Mouse (Mus musculus) limb, embryonic 13.5 days (tissue): ENCODE measurements around the gene Ide. TPM values are rescaled to one million over a fixed set of nuclear protein-coding genes. Genes with fewer than 3 reads are reported as not detected.
A peak's percentile ranks its signal among the peaks of the same experiment; 100 is the strongest.
"Not testable (repeated sequence)": the region's sequence is repeated elsewhere in the genome, so short reads cannot be mapped to it uniquely, and the experiment has no call there.

Experiments
- ATAC-seq: fragments of 200-750 bp; cut with Nextera tagmentation; 2 replicates; pipeline ENCODE4 v1.8.0; 2017; ENCODE audit warnings: low read depth, moderate number of reproducible peaks, moderate TSS enrichment; ENCODE audit not compliant: low FRiP score
- H3K27ac ChIP-seq: fragments of 300-500 bp; sonication (generic); 2 replicates; pipeline ENCODE4 v1.5.1; 2015; ENCODE audit warnings: inconsistent platforms, mild to moderate bottlenecking, moderate library complexity
- H3K27me3 ChIP-seq: fragments of 300-500 bp; sonication (generic); 2 replicates; pipeline ENCODE4 v1.6.1; 2015; ENCODE audit warnings: mild to moderate bottlenecking, inconsistent platforms
- H3K36me3 ChIP-seq: fragments of 300-500 bp; sonication (generic); 2 replicates; pipeline ENCODE4 v1.6.1; 2015; ENCODE audit warnings: inconsistent platforms, mild to moderate bottlenecking, moderate library complexity
- H3K4me1 ChIP-seq: fragments of 300-500 bp; sonication (generic); 2 replicates; pipeline ENCODE4 v1.6.1; 2015; ENCODE audit warnings: inconsistent platforms
- H3K4me2 ChIP-seq: fragments of 300-500 bp; sonication (generic); replicated peaks from 2 replicates; pipeline ENCODE4 v1.6.1; 2015; ENCODE audit warnings: inconsistent platforms, mild to moderate bottlenecking, moderate library complexity
- H3K4me3 ChIP-seq: fragments of 300-500 bp; sonication (generic); 2 replicates; pipeline ENCODE4 v1.5.1; 2015; ENCODE audit warnings: moderate library complexity, mild to moderate bottlenecking, inconsistent platforms
- H3K9ac ChIP-seq: fragments of 300-500 bp; sonication (generic); 2 replicates; pipeline ENCODE4 v1.6.1; 2015; ENCODE audit warnings: mild to moderate bottlenecking, inconsistent platforms
- H3K9me3 ChIP-seq: fragments of 300-500 bp; sonication (generic); 2 replicates; pipeline ENCODE4 v1.6.1; 2016; ENCODE audit warnings: inconsistent platforms
- WGBS: fragments of 180-500 bp; shearing (Covaris S2); methylation state at CpG from one replicate; pipeline ENCODE4 v1.1.7; 2015; 5-methylcytosine and 5-hydroxymethylcytosine counted together
- polyA plus RNA-seq: library from polyadenylated mRNA; unstranded; fragments of >200 nt; fragmentation: Nextera tagmentation; extraction: Ambion mirVana; gene quantifications from 2 replicates; pipeline ENCODE4 v1.2.1, GENCODE M21; 2015

Ide gene
- polyA plus RNA-seq, 1 experiment from 2014 or later, result 36.5 TPM

GRCm38 (mm10) chr19:37233561-37234539 lies 103.8 kb downstream of the Ide start:
- no peak; the same call in 1 of the 2 replicates for ATAC-seq
- peaks cover 54% of the 10 kb centered on the region for H3K27me3 ChIP-seq
- peak overlapping the region; percentile 39 for H3K4me3 ChIP-seq
- 0 out of 2 replicates have a peak overlapping the region, but pooled peaks have one; percentile 39 for H3K9ac ChIP-seq
- H3K4me2 ChIP-seq, result peak overlapping the region; percentile 73
- H3K4me1 ChIP-seq, result peaks cover 12% of the 10 kb centered on the region
- no peaks in the 10 kb centered on the region for H3K9me3 ChIP-seq
- H3K27ac ChIP-seq, result no peak overlapping the region
- H3K36me3 ChIP-seq, result no peaks in the 10 kb centered on the region
- 4% methylated on average over 63 of the region's 63 CpGs for WGBS

GRCm38 (mm10) chr19:37232598-37232997 lies 105.1 kb downstream of the Ide start:
- not testable (repeated sequence) for H3K4me2 ChIP-seq, H3K27ac ChIP-seq, H3K4me1 ChIP-seq, ATAC-seq, H3K36me3 ChIP-seq, H3K9ac ChIP-seq, H3K9me3 ChIP-seq, H3K4me3 ChIP-seq
- peaks cover 48% of the 10 kb centered on the region for H3K27me3 ChIP-seq
- 58% methylated on average over 9 of the region's 9 CpGs for WGBS

DNA sequence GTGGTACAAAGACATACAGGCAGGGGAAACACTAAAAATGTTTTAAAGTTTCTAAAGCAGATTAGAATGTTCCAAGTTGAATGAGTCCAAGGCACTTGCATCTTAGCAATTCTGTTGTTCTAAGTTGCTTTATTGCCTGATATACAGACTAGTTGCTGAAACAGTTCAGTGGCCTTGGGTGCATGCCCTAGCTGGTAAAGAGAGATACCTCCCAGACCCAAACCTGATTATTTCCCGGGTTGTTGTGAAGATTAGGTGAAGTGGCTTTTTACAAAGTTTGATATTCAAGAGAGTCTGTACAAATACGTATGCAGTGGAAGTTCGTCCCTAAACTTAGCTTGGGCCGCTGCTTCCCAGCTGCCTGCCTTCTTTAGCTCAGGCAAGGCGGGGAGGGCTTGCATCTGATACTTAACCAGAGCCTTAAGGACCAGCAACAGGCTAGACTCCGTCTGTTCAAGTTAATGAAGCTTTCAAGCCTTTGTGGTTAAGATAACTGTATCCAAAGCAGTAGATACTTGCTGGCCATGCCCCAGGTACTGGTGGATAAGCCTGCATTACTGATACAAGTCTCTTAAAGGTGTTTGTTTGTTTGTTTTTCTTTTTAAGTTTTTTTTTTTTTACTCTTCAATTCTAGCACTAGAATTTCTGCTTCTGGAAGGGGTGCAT lies 112.3 kb downstream of the Ide start:
- no peak overlapping the region for H3K9ac ChIP-seq
- H3K4me1 ChIP-seq, result no peaks in the 10 kb centered on the region
- no peak for ATAC-seq
- no peak overlapping the region for H3K4me3 ChIP-seq
- H3K27me3 ChIP-seq, result no peaks in the 10 kb centered on the region
- H3K36me3 ChIP-seq, result peaks cover 50% of the 10 kb centered on the region
- 85% methylated on average over 6 of the region's 6 CpGs for WGBS
- no peak overlapping the region for H3K27ac ChIP-seq
- no peaks in the 10 kb centered on the region for H3K9me3 ChIP-seq
- no peak overlapping the region for H3K4me2 ChIP-seq

Other genes starting within 250 kb of the Ide start
- gene March5, start 130.3 kb downstream of the Ide start, polyA plus RNA-seq, result 109 and 112 TPM in 2 replicates
- gene Cpeb3, start 129.3 kb downstream of the Ide start, polyA plus RNA-seq, result 1.0 and 1.5 TPM in 2 replicates
- gene Kif11, start 38.6 kb upstream of the Ide start, polyA plus RNA-seq, result 58.2 and 62.5 TPM in 2 replicates
- gene Hhex, start 97.0 kb upstream of the Ide start, polyA plus RNA-seq, result 12.4 and 13.0 TPM in 2 replicates
- gene Exoc6, start 212.6 kb upstream of the Ide start, polyA plus RNA-seq, result 6.9 and 7.2 TPM in 2 replicates